Mouse (Mus musculus) ES-Bruce4 (cell line): ENCODE measurements around the gene Mecom. TPM values are rescaled to one million over a fixed set of nuclear protein-coding genes. Genes with fewer than 3 reads are reported as not detected.

Source experiments
- H3K27ac ChIP-seq: 2 replicates; pipeline ENCODE4 v1.5.1; 2012; ENCODE audit warnings: low read length, inconsistent platforms; ENCODE audit not compliant: insufficient read depth
- H3K27me3 ChIP-seq: 2 replicates; pipeline ENCODE4 v1.6.1; 2012; ENCODE audit warnings: mild to moderate bottlenecking, low read length, inconsistent platforms; ENCODE audit not compliant: control insufficient read depth, poor library complexity, insufficient read depth, severe bottlenecking
- H3K36me3 ChIP-seq: 2 replicates; pipeline ENCODE4 v1.6.1; 2012; ENCODE audit warnings: inconsistent platforms, mild to moderate bottlenecking, low read length, moderate library complexity; ENCODE audit not compliant: control insufficient read depth, poor library complexity, insufficient read depth, severe bottlenecking
- H3K4me1 ChIP-seq: one replicate; pipeline ENCODE4 v1.8.1; 2011; ENCODE audit warnings: low read length; ENCODE audit not compliant: control insufficient read depth, insufficient read depth
- H3K4me3 ChIP-seq: 2 replicates; pipeline ENCODE4 v1.5.1; 2011; ENCODE audit warnings: low read depth, mild to moderate bottlenecking, low read length
- H3K9ac ChIP-seq: 2 replicates; pipeline ENCODE4 v1.6.1; 2012; ENCODE audit warnings: low read depth, mild to moderate bottlenecking, inconsistent platforms; ENCODE audit not compliant: poor library complexity, severe bottlenecking
- H3K9me3 ChIP-seq: replicated peaks from 2 replicates; pipeline ENCODE4 v1.6.1; 2012; ENCODE audit warnings: mild to moderate bottlenecking, low read length, inconsistent platforms; ENCODE audit not compliant: control insufficient read depth, poor library complexity, insufficient read depth, severe bottlenecking
- CTCF ChIP-seq: IDR thresholded peaks from one replicate; pipeline ENCODE4 v1.8.1; 2011; ENCODE audit warnings: low read depth, low read length
- EP300 ChIP-seq: IDR thresholded peaks from 2 replicates; pipeline ENCODE4 v1.6.1; 2011; ENCODE audit warnings: low read depth, low read length; ENCODE audit not compliant: insufficient read depth
- POLR2A ChIP-seq: IDR thresholded peaks from one replicate; pipeline ENCODE4 v1.8.1; 2011; ENCODE audit warnings: low read length; ENCODE audit not compliant: insufficient read depth
- polyA plus RNA-seq: library from polyadenylated mRNA; stranded (reverse); fragments of >200 nt; gene quantifications from 2 replicates; pipeline ENCODE4 v1.2.4, GENCODE M21; 2011; ENCODE audit warnings: low read depth; ENCODE audit not compliant: missing spikeins, insufficient read depth, insufficient read length

Mecom gene
- 0.14 and 0.24 TPM in 2 replicates for polyA plus RNA-seq

GRCm38 (mm10) chr3:30547908-30548307, at the start of gene Mecom:
Gene Mecom, minus strand, starts transcription at chr3:30548008.
- Histone ChIP-seq H3K9me3 (no peaks in the 10 kb centered on the region), H3K4me1 (no peaks in the 10 kb centered on the region), H3K27me3 (no peaks in the 10 kb centered on the region), H3K4me3 (no peak within 1 kb of the TSS), H3K9ac (no peak within 1 kb of the TSS), H3K27ac (no peak within 1 kb of the TSS), H3K36me3 (no peaks in the 10 kb centered on the region)
- TF ChIP-seq POLR2A: no peak
- no peak for TF ChIP-seq CTCF
- no peak for TF ChIP-seq EP300

GRCm38 (mm10) chr3:30597271-30597670, 49.5 kb upstream of the Mecom start:
- H3K27me3 ChIP-seq: no peaks in the 10 kb centered on the region
- no peaks in the 10 kb centered on the region for H3K9me3 ChIP-seq
- H3K4me3 ChIP-seq: no peak overlapping the region

GRCm38 (mm10) chr3:30595111-30595832, 47.5 kb upstream of the Mecom start:
- peak overlapping the region; percentile 93 for H3K9ac ChIP-seq
- H3K27ac ChIP-seq: no peak overlapping the region
- no peaks in the 10 kb centered on the region for H3K27me3 ChIP-seq
- TF ChIP-seq EP300 (no peak), CTCF (no peak), POLR2A (no peak)
- H3K4me3 ChIP-seq: peak overlapping the region; percentile 66
- H3K9me3 ChIP-seq: no peaks in the 10 kb centered on the region
- no peaks in the 10 kb centered on the region for H3K4me1 ChIP-seq
- no peaks in the 10 kb centered on the region for H3K36me3 ChIP-seq

More at GRCm38 (mm10) chr3:30597271-30597670, 49.5 kb upstream of the Mecom start:
- H3K4me1 ChIP-seq: no peaks in the 10 kb centered on the region
- no peaks in the 10 kb centered on the region for H3K36me3 ChIP-seq
- no peak overlapping the region for H3K9ac ChIP-seq
- TF ChIP-seq CTCF (no peak), EP300 (no peak), POLR2A (no peak)
- no peak overlapping the region for H3K27ac ChIP-seq

GRCm38 (mm10) chr3:30593719-30594485, 46.1 kb upstream of the Mecom start:
- H3K9me3 ChIP-seq: no peaks in the 10 kb centered on the region
- H3K27me3 ChIP-seq: no peaks in the 10 kb centered on the region
- H3K4me1 ChIP-seq: no peaks in the 10 kb centered on the region
- TF ChIP-seq CTCF (peak; percentile 46), EP300 (no peak)
- H3K27ac ChIP-seq: no peak overlapping the region
- H3K9ac ChIP-seq: no peak overlapping the region
- H3K36me3 ChIP-seq: no peaks in the 10 kb centered on the region
- no peak overlapping the region for H3K4me3 ChIP-seq

DNA sequence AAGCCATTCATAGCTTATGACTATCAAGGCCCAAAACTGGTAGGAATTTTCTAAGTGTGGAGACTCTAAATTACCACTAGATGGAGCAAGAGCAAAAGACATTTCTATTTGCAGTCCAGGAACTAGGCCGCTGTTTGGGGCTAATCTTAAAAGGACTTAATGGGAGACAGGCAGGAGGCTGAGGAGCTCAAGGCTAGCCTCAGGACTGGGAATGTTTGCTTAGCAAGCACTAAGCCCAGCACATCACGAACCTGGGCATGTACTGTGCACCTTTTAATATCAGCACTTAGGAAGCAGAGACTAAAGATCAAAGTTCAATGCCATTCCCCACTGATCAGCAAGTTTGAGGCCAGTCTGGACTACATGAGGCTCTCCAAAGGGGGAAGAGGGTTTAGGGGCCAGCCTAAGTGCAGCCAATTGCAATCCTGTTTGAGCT, 44.6 kb upstream of the Mecom start:
- no peak overlapping the region for H3K27ac ChIP-seq
- no peaks in the 10 kb centered on the region for H3K4me1 ChIP-seq
- no peaks in the 10 kb centered on the region for H3K27me3 ChIP-seq
- H3K36me3 ChIP-seq: no peaks in the 10 kb centered on the region
- TF ChIP-seq POLR2A (no peak), CTCF (peak; percentile 6)
- H3K4me3 ChIP-seq: no peak overlapping the region
- H3K9me3 ChIP-seq: no peaks in the 10 kb centered on the region
- H3K9ac ChIP-seq: no peak overlapping the region

GRCm38 (mm10) chr3:30588865-30589264, 41.1 kb upstream of the Mecom start:
- Histone ChIP-seq H3K4me3 (no peak overlapping the region), H3K36me3 (no peaks in the 10 kb centered on the region), H3K9ac (no peak overlapping the region), H3K9me3 (no peaks in the 10 kb centered on the region), H3K27me3 (no peaks in the 10 kb centered on the region), H3K4me1 (no peaks in the 10 kb centered on the region), H3K27ac (no peak overlapping the region)
- TF ChIP-seq EP300: no peak
- no peak for TF ChIP-seq CTCF
- no peak for TF ChIP-seq POLR2A
